Mouse (Mus musculus) heart, adult 2 months (tissue): ENCODE results near the gene Gpx3.

Experiments
- CTCF ChIP-seq: fragments of 200-600 bp; IDR thresholded peaks from 2 replicates; pipeline ENCODE4 v1.8.1; 2022; ENCODE audit warnings: antibody characterized with exemption, mild to moderate bottlenecking, moderate library complexity
- EP300 ChIP-seq: fragments of 200-500 bp; IDR thresholded peaks from 2 replicates; pipeline ENCODE4 v1.6.1; 2011; ENCODE audit warnings: low read depth, low read length, control low read depth; ENCODE audit not compliant: insufficient read depth
- POLR2A ChIP-seq: fragments of 200-500 bp; IDR thresholded peaks from 2 replicates; pipeline ENCODE4 v1.6.1; 2011; ENCODE audit warnings: mild to moderate bottlenecking, low read depth, low read length, control low read depth; ENCODE audit not compliant: insufficient read depth

GRCm38 (mm10) chr11:54897470-54897869, 4.8 kb upstream of the Gpx3 start:
- no peak for TF ChIP-seq CTCF
- TF ChIP-seq EP300, result no peak
- no peak for TF ChIP-seq POLR2A
